In genomic region chr13:15283065-15283464, GRCm38 (mm10) we compare ENCODE assay signal across 24 mouse cellular contexts.
DNase-seq lines count a peak whose midpoint lies in the region; ATAC-seq and TF ChIP-seq lines count a peak whose summit lies in the region.
"Had no signal": no experiment of that assay in that cellular context is flagged by ENCODE, and none has a peak within 500 bp of the region (broad histone marks: within the 10 kb centered on the region; RNA-seq: fewer than 3 reads in every experiment).

No protein-coding gene starts in this region.

- H3K27ac ChIP-seq in forebrain, embryonic 14.5 days (ENCODE audit: low read depth, low read length) = no peak overlapping the region
- no peak overlapping the region for H3K27ac ChIP-seq in forebrain, postnatal 0 days (ENCODE audit: low read depth, low read length)
- H3K27ac ChIP-seq in forebrain, embryonic 16.5 days (ENCODE audit: low read length) = no peak overlapping the region
- no peak overlapping the region for H3K27ac ChIP-seq in limb, embryonic 14.5 days (replicated peaks; ENCODE audit: low read depth, low read length)
- H3K27ac ChIP-seq in lung, postnatal 0 days (ENCODE audit: low read length) = no peak overlapping the region
- H3K27ac ChIP-seq: heart, adult 2 months; intestine, embryonic 15.5 days; left cerebral cortex, adult 2 months; liver, embryonic 13.5 days; macrophage; neural tube, embryonic 12.5 days; stomach, embryonic 15.5 days had no signal

- no peaks in the 10 kb centered on the region for H3K4me1 ChIP-seq in forebrain, embryonic 14.5 days (ENCODE audit: control insufficient read depth, insufficient read depth, low read length)
- no peaks in the 10 kb centered on the region for H3K4me1 ChIP-seq in forebrain, postnatal 0 days (ENCODE audit: insufficient read depth)
- no peaks in the 10 kb centered on the region for H3K4me1 ChIP-seq in forebrain, embryonic 16.5 days (replicated peaks; ENCODE audit: control insufficient read depth, insufficient read depth, low read length)
- H3K4me1 ChIP-seq in limb, embryonic 14.5 days (ENCODE audit: control insufficient read depth, insufficient read depth, low read length) = no peaks in the 10 kb centered on the region
- H3K4me1 ChIP-seq in lung, postnatal 0 days (ENCODE audit: insufficient read depth, low read depth, low read length) = no peaks in the 10 kb centered on the region
- H3K4me1 ChIP-seq: intestine, embryonic 15.5 days; liver, embryonic 13.5 days; neural tube, embryonic 12.5 days; stomach, embryonic 15.5 days had no signal

- no peak for TF ChIP-seq POLR2A in limb, embryonic 14.5 days (IDR thresholded peaks at IDR 0.05; ENCODE audit: borderline replicate concordance, extremely low read depth, insufficient read depth, insufficient read length)

- ATAC-seq in forebrain, embryonic 14.5 days = peak; percentile 65; the same call in 1 of the 2 replicates
- ATAC-seq in forebrain, postnatal 0 days = no peak
- ATAC-seq in forebrain, embryonic 16.5 days = peak; percentile 62
- peak; percentile 44; the same call in 1 of the 2 replicates for ATAC-seq in limb, embryonic 14.5 days (ENCODE audit: low FRiP score, low read depth)
- ATAC-seq in lung, postnatal 0 days = no peak
- ATAC-seq: intestine, embryonic 15.5 days had no signal

- H3K9me3 ChIP-seq in forebrain, embryonic 14.5 days (replicated peaks; ENCODE audit: control insufficient read depth, low read length) = no peaks in the 10 kb centered on the region; the same call in 1 of the 2 replicates
- H3K9me3 ChIP-seq in forebrain, postnatal 0 days (ENCODE audit: low read length) = no peaks in the 10 kb centered on the region
- H3K9me3 ChIP-seq in forebrain, embryonic 16.5 days (ENCODE audit: control insufficient read depth, low read length) = no peaks in the 10 kb centered on the region; the same call in 1 of the 2 replicates
- peaks cover 7% of the 10 kb centered on the region; the same call in 1 of the 2 replicates for H3K9me3 ChIP-seq in limb, embryonic 14.5 days (ENCODE audit: control insufficient read depth, low read length)
- no peaks in the 10 kb centered on the region for H3K9me3 ChIP-seq in lung, postnatal 0 days (ENCODE audit: low read length)
- H3K9me3 ChIP-seq: intestine, embryonic 15.5 days; liver, embryonic 13.5 days; stomach, embryonic 15.5 days had no signal

- no peak overlapping the region for H3K4me2 ChIP-seq in forebrain, embryonic 14.5 days (ENCODE audit: low read length)
- H3K4me2 ChIP-seq in forebrain, postnatal 0 days (ENCODE audit: low read depth) = no peak overlapping the region
- H3K4me2 ChIP-seq in forebrain, embryonic 16.5 days (ENCODE audit: low read length) = no peak overlapping the region
- no peak overlapping the region for H3K4me2 ChIP-seq in limb, embryonic 14.5 days (replicated peaks; ENCODE audit: low read depth, low read length, severe bottlenecking)
- no peak overlapping the region for H3K4me2 ChIP-seq in lung, postnatal 0 days (replicated peaks; ENCODE audit: low read depth, low read length)
- H3K4me2 ChIP-seq: intestine, embryonic 15.5 days; liver, embryonic 13.5 days; lung, embryonic 14.5 days; neural tube, embryonic 12.5 days; stomach, embryonic 15.5 days had no signal

- 14% methylated on average over 2 of the region's 2 CpGs for WGBS in forebrain, embryonic 14.5 days
- 20% methylated on average over 2 of the region's 2 CpGs for WGBS in forebrain, postnatal 0 days
- 21% methylated on average over 2 of the region's 2 CpGs for WGBS in forebrain, embryonic 16.5 days
- 52% methylated on average over 2 of the region's 2 CpGs for WGBS in limb, embryonic 14.5 days
- 49% methylated on average over 2 of the region's 2 CpGs for WGBS in lung, postnatal 0 days

- no peaks in the 10 kb centered on the region for H3K36me3 ChIP-seq in forebrain, embryonic 14.5 days (ENCODE audit: control insufficient read depth, insufficient read depth, low read length)
- H3K36me3 ChIP-seq in forebrain, postnatal 0 days (ENCODE audit: insufficient read depth) = no peaks in the 10 kb centered on the region
- H3K36me3 ChIP-seq in forebrain, embryonic 16.5 days (ENCODE audit: control insufficient read depth, insufficient read depth) = no peaks in the 10 kb centered on the region
- no peaks in the 10 kb centered on the region for H3K36me3 ChIP-seq in limb, embryonic 14.5 days (ENCODE audit: control insufficient read depth, insufficient read depth, low read length)
- H3K36me3 ChIP-seq in lung, postnatal 0 days (ENCODE audit: insufficient read depth, low read length) = no peaks in the 10 kb centered on the region
- H3K36me3 ChIP-seq: intestine, embryonic 15.5 days; liver, embryonic 13.5 days; neural tube, embryonic 12.5 days; stomach, embryonic 15.5 days had no signal

- TF ChIP-seq CTCF in forebrain, postnatal 0 days (IDR thresholded peaks at IDR 0.05; ENCODE audit: low read depth) = no peak
- no peak for TF ChIP-seq CTCF in lung, postnatal 0 days (IDR thresholded peaks at IDR 0.05)

- DNase-seq in forebrain, embryonic 14.5 days (ENCODE audit: low spot score) = peak; percentile 37
- no peak for DNase-seq in forebrain, postnatal 0 days
- peak; percentile 4 for DNase-seq in ES-CJ7 (ENCODE audit: low read depth, low spot score)
- no peak for DNase-seq in limb, embryonic 14.5 days (ENCODE audit: low spot score)
- no peak for DNase-seq in cerebellum, postnatal 4 days (ENCODE audit: low spot score in 2 of 2)
- no peak for DNase-seq in lung, postnatal 0 days (ENCODE audit: low spot score)
- no peak for DNase-seq in cerebellum, adult 9-10 months
- DNase-seq: adrenal gland, adult 2 months; cerebellum, postnatal 14 days; embryo, embryonic 11 days; gastrocnemius, postnatal 25 days; heart, adult 2 months; heart, postnatal 36 days; kidney, adult 9 months; kidney, postnatal 36 days; layer of hippocampus, adult 9-11 months; liver, embryonic 13.5 days; lung, embryonic 14.5 days had no signal

- H3K4me3 ChIP-seq in forebrain, embryonic 14.5 days (ENCODE audit: low read depth, low read length) = no peak overlapping the region
- no peak overlapping the region for H3K4me3 ChIP-seq in forebrain, postnatal 0 days (ENCODE audit: low read depth, low read length)
- no peak overlapping the region for H3K4me3 ChIP-seq in forebrain, embryonic 16.5 days (replicated peaks; ENCODE audit: low read length)
- no peak overlapping the region for H3K4me3 ChIP-seq in limb, embryonic 14.5 days (replicated peaks; ENCODE audit: low read length)
- H3K4me3 ChIP-seq in lung, postnatal 0 days (ENCODE audit: low read depth, low read length) = no peak overlapping the region
- H3K4me3 ChIP-seq: heart, adult 2 months; intestine, embryonic 15.5 days; left cerebral cortex, adult 2 months; liver, embryonic 13.5 days; neural tube, embryonic 12.5 days; stomach, embryonic 15.5 days had no signal

- no peak for TF ChIP-seq EP300 in lung, postnatal 0 days (IDR thresholded peaks at IDR 0.05)

- no peak overlapping the region for H3K9ac ChIP-seq in forebrain, embryonic 14.5 days (ENCODE audit: low read length)
- no peak overlapping the region for H3K9ac ChIP-seq in forebrain, postnatal 0 days
- no peak overlapping the region for H3K9ac ChIP-seq in forebrain, embryonic 16.5 days (replicated peaks; ENCODE audit: low read depth, low read length)
- H3K9ac ChIP-seq in limb, embryonic 14.5 days (ENCODE audit: low read depth, low read length, severe bottlenecking) = no peak overlapping the region
- H3K9ac ChIP-seq in lung, postnatal 0 days (replicated peaks; ENCODE audit: low read depth) = no peak overlapping the region
- H3K9ac ChIP-seq: intestine, embryonic 15.5 days; liver, embryonic 13.5 days; lung, embryonic 14.5 days; neural tube, embryonic 12.5 days; stomach, embryonic 15.5 days had no signal

- no peaks in the 10 kb centered on the region for H3K27me3 ChIP-seq in forebrain, embryonic 14.5 days (replicated peaks; ENCODE audit: control insufficient read depth, insufficient read depth, low read length)
- no peaks in the 10 kb centered on the region for H3K27me3 ChIP-seq in forebrain, postnatal 0 days (ENCODE audit: insufficient read depth, low read length)
- H3K27me3 ChIP-seq in forebrain, embryonic 16.5 days (replicated peaks; ENCODE audit: control insufficient read depth, insufficient read depth, low read length) = no peaks in the 10 kb centered on the region
- no peaks in the 10 kb centered on the region for H3K27me3 ChIP-seq in limb, embryonic 14.5 days (ENCODE audit: control insufficient read depth, insufficient read depth, low read length)
- no peaks in the 10 kb centered on the region for H3K27me3 ChIP-seq in lung, postnatal 0 days (replicated peaks; ENCODE audit: insufficient read depth, low read length)
- H3K27me3 ChIP-seq: intestine, embryonic 15.5 days; liver, embryonic 13.5 days; neural tube, embryonic 12.5 days; stomach, embryonic 15.5 days had no signal

Comparison
In these comparisons a context has a peak if more than half of its experiments do, and no peak if none do; other contexts are left out.
1. ATAC-seq: peak in forebrain, embryonic 14.5 days (single experiment), forebrain, embryonic 16.5 days (single experiment) and limb, embryonic 14.5 days (single experiment); none in forebrain, postnatal 0 days (single experiment) and lung, postnatal 0 days (single experiment).
2. DNase-seq: peak in forebrain, embryonic 14.5 days (single experiment) and ES-CJ7 (single experiment); none in forebrain, postnatal 0 days (single experiment), limb, embryonic 14.5 days (single experiment), cerebellum, postnatal 4 days (0 of 2), lung, postnatal 0 days (single experiment) and cerebellum, adult 9-10 months (single experiment).